Mouse (Mus musculus): ENCODE measurements around the gene Zfp429.
"Not testable (repeated sequence)": the region's sequence is repeated elsewhere in the genome, so short reads cannot be mapped to it uniquely, and the experiment has no call there.

DNA sequence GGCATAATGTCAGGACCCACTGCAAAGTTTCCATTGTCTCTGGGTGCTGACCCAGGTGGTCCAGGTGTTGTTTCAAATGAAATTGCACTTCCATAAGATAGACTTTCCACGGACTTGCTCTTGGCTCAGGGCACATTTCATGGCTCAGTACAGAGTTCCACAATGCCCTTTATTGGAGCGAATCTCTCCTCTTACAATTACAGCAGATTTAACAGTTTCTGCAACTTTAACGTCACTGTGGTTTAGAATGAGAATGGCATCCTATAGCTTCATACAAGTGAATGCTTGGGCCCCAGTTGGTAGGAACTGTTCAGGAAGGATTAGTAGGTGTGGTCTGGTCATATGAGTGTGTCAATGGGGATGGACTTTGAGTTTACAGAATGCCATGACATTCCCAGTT is 37.5 kb upstream of the Zfp429 start:
- TF ChIP-seq POLR2AphosphoS5 (IDR thresholded peaks at IDR 0.05; ENCODE audit: borderline replicate concordance, low read depth, low read length); BHLHE40 (IDR thresholded peaks at IDR 0.05; ENCODE audit: borderline replicate concordance, low read depth, low read length); TCF12 (IDR thresholded peaks at IDR 0.05; ENCODE audit: low read depth, low read length); CTCF (IDR thresholded peaks at IDR 0.05 in 2 of 3, conservative IDR thresholded peaks at IDR 0.05 in 1 of 3; ENCODE audit: control insufficient read depth in 1 of 3, insufficient read depth in 1 of 3, low read depth in 2 of 3, low read length in 3 of 3, poor library complexity in 1 of 3, severe bottlenecking in 1 of 3); POLR2A (IDR thresholded peaks at IDR 0.05; ENCODE audit: control insufficient read depth in 1 of 2, insufficient read depth in 1 of 2, low read depth in 1 of 2, low read length in 2 of 2, poor library complexity in 1 of 2); NRF1 (IDR thresholded peaks at IDR 0.05; ENCODE audit: insufficient read depth, low read depth, low read length, poor library complexity, severe bottlenecking); MAX (IDR thresholded peaks at IDR 0.05; ENCODE audit: low read length); ZMIZ1 (IDR thresholded peaks at IDR 0.05; ENCODE audit: low read depth, low read length); E2F4 (IDR thresholded peaks at IDR 0.05; ENCODE audit: borderline replicate concordance, low read depth, low read length); ZC3H11A (IDR thresholded peaks at IDR 0.05; ENCODE audit: low read depth, low read length): not testable (repeated sequence)

All from MEL (cell line).